Mouse (Mus musculus) layer of hippocampus, adult 2 months (tissue): ENCODE data around the gene Hdhd3. TPM values are rescaled to one million over a fixed set of nuclear protein-coding genes. Genes with fewer than 3 reads are reported as not detected.

Source experiments
- DNase-seq, 2 experiments: peaks; one replicate each; pipeline ENCODE4 v3.0.0; 2022; ENCODE audit warnings: low spot score in 2 of 2
- H3K27ac ChIP-seq: fragments of 200-600 bp; 2 replicates; pipeline ENCODE4 v1.8.1; 2022
- H3K4me3 ChIP-seq: fragments of 200-600 bp; 2 replicates; pipeline ENCODE4 v1.8.1; 2022; ENCODE audit warnings: mild to moderate bottlenecking
- CTCF ChIP-seq: fragments of 200-600 bp; conservative IDR thresholded peaks from 2 replicates; pipeline ENCODE4 v1.8.1; 2022; ENCODE audit warnings: antibody characterized with exemption, mild to moderate bottlenecking, moderate library complexity
- total RNA-seq, 2 experiments: library from RNA; stranded (reverse); gene quantifications; 2 replicates each; pipeline ENCODE4 v1.2.3; 2021

The Hdhd3 gene
- total RNA-seq, 2 experiments from 2014 or later: 7.9 to 11.1 TPM

DNA sequence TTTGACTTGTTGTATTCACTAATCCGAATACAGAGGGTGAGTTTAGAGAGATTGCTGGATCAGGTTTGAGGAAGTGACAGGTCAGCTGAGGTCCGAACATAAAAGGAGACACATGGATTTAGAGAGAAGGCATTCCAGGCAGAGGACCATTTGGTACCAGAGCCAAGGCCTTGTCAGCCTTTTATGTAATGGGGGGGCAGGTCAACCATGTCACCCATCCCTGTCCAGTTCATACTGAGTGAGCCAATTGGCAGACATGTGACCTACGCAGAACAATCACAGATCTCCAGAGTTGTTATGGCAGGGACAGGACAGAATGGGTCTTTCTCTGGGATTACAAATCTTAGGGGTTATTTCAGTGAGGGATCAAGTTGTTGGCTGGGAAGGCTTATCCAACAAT, 2.7 kb upstream of the Hdhd3 start:
- no peak for DNase-seq
- no peak overlapping the region for H3K27ac ChIP-seq
- no peak overlapping the region for H3K4me3 ChIP-seq
- no peak for TF ChIP-seq CTCF

DNA sequence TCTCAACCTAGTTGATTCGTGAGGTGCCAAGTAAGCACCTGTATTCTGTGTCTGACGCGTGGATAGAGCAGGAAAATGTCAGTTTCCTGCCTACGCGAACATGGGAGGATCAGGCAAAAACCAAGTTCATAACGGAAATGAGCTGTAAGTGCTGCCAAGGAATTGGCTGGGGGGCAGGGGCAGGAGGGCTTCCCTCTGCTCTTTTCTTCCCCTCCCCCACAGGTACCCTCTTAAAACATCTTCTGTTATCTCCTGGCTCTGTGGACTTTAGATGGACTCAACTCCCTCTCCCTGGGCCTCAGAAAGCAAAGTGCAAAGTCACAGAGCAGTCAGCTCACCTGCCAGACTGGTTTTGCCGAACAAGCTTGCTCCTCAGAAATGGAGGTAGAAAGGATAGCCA, 298 bp downstream of the Hdhd3 start:
- Histone ChIP-seq H3K27ac (no peak overlapping the region), H3K4me3 (no peak overlapping the region)
- no peak for TF ChIP-seq CTCF
- DNase-seq: no peak

DNA sequence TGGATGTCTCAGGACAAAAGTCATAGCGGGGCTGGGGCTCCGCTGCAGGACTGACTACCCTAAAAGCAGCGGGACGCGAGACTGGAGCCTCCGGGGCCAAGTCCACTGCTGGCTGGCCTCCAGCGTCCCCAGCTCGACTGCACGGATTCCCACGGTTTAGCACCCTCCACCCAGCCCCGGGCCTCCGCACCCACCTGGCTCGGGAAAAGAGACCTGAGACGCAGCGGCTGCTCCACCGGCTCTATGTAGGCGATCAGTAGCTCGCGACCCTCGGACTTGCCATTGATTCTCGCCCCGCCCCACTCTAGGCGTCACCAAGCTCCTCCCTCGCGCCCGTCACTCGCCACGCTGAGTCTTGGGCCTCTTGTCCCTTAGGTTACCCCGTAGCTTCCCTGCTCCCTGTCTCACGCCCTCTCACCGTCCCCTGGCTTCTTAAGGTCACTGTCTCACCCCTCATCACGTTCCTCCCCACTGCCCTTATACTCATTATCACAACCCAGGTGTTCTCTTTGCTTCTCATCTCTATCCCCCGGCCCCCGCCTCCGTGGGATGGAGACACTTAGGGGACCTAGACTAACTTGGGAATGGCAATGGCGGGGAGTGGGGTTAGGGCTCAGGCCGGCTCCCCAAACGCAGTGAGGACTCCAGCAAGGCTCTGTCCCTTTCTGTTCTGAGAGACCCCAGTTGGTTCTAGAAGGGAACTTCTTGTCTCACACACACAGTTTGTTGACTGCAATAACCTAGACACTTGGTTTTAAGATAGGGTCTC, 1.1 kb downstream of the Hdhd3 start:
- Histone ChIP-seq H3K4me3 (peak overlapping the region; percentile 90), H3K27ac (peak overlapping the region; percentile 92)
- no peak for TF ChIP-seq CTCF
- DNase-seq: peak; percentile 88 to 92

DNA sequence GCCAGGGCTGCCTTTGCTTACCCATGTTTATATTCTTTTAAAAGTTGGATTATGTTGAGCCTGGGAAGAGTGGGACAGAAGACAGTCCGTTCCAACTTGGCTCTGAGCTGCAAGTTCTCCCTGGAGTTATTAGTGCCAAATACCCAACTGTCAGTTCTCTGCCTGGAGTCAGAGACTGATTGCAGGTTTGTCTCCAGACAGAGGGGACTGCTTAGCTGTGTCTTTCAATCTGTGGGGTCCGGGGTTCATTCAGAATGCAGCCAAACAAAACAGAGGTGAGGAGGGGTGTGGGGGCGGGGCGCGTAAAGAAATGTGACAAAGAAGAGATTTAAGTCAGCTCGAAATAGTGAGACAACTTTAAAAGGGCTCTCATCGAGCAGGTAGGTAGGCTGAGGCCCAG, 1.7 kb downstream of the Hdhd3 start:
- peak overlapping the region; percentile 92 for H3K27ac ChIP-seq
- DNase-seq: no peak
- peak overlapping the region; percentile 90 for H3K4me3 ChIP-seq
- TF ChIP-seq CTCF: no peak

DNA sequence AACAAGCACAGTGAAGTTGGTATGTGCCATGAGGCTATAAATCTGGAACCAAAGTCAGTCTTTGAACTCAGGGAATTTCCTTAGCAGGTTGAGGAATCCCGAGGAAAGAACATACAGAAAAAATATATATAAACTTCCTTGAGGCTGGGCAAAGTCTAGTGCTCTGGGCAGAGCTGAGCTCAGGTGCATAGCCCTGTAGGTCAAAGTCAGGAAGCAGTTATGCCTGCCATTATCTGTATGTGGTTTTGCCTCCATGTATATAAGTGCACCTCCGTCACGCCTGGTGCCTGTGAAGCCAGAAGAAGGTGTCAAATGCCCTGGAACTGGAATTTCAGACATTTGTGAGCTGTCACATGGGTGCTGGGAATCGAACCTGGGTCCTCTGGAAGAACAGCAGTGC, 2.5 kb downstream of the Hdhd3 start:
- DNase-seq: no peak
- no peak for TF ChIP-seq CTCF
- no peak overlapping the region for H3K27ac ChIP-seq
- no peak overlapping the region; the same call in 1 of the 2 replicates for H3K4me3 ChIP-seq

DNA sequence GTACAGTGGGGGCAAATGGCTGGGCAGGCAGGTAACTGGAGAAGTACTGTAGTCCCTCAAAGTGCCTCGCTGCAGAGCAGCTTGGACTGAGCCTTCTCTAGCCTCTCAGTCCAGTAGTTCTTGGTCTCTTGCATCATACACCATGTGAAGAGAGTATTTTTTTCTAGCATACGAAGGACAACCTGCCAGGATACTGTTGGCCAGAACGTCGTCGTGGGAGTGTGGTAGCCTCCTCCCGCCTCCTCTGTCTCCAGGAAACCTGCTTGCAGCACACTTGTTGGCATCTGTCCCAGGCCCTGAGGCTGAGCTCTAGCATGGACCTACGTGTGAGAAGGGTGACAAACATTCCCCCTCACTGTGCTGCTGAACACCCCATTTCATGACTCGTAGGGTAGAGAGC, 6.5 kb downstream of the Hdhd3 start:
- peak overlapping the region; percentile 11; the same call in 1 of the 2 replicates for H3K27ac ChIP-seq

DNA sequence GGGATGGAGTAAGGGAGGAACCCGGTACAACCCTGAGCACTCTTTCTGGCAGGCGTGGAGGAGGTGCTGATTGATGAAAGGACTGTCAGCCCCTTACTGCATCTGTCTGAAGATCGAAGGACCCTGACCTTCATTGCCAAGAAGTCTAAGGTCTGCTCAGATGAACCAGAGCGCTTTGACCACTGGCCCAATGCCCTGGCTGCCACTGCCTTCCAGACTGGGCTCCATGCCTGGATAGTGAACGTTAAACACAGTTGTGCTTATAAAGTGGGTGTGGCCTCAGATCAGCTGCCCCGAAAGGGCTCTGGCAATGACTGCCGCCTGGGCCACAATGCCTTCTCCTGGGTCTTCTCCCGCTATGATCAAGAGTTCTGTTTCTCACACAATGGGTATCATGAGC, 7.3 kb downstream of the Hdhd3 start:
- H3K4me3 ChIP-seq: no peak overlapping the region
- no peak for TF ChIP-seq CTCF
- H3K27ac ChIP-seq: no peak overlapping the region
- no peak for DNase-seq

More for the DNA sequence above, 6.5 kb downstream of the Hdhd3 start:
- TF ChIP-seq CTCF: no peak
- DNase-seq: peak; percentile 44
- no peak overlapping the region for H3K4me3 ChIP-seq

DNA sequence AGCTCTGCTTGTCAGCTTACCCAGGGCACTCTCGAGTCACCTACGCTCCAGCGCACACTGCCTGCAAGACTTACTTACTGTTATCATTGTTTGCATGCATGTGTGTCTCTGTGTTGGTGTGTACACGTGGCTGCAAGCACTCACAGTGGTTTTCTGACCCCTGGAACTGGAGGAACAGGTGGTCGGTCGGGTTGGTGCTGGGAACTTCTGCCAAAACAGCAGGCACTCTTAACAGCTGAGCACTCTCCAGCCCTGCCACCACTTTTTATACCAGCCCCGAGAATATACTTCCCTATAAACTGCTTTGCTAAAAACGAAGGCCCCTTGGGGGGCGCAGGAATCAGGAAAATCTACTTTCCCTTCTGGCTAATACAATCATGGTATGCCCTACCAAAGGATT, 9.0 kb downstream of the Hdhd3 start:
- no peak overlapping the region for H3K4me3 ChIP-seq
- no peak overlapping the region for H3K27ac ChIP-seq
- no peak for TF ChIP-seq CTCF
- DNase-seq: no peak

DNA sequence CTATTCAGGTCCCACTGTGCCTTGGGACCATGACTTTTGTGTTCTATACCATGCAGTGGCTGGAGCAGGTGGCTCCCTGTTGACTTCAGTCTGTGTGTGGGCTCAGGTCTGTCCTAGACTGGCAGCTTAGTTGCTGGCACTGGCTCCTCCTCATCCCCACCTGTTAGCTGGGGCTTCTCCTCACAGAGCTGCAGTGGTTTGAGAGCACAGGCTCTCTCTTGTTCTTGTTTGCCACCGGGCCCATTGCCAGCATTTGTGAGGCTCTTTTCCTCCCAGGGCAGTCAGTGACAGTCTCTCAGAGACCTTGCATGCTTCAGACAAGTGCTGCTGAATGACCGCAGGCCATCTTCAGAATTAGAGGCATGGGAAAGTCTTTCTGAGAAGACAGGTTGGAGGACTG, 10.6 kb downstream of the Hdhd3 start:
- Histone ChIP-seq H3K27ac (peak overlapping the region; percentile 68), H3K4me3 (no peak overlapping the region)
- peak in 1 of 2 experiments; percentile 32 for DNase-seq
- no peak for TF ChIP-seq CTCF

DNA sequence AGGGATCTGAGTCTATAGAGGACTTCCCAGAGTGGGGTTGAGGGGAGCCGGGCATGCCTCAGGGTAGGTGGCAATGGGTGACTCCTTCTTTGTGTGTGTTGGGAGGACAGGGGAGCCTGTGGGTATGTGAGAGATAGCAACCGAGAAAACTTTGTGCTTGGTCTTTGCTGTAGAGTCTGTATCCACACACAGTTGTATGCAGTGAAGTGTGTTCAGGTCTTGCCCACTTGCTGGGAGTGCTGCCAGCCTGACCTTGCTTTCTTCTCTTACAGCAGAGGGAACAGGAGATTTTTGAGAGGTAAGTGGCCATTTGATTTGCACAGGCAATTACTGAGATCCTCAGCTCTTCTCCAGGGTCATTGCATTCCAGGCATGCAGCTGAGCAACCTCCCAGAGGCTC, 15.4 kb downstream of the Hdhd3 start:
- DNase-seq: no peak
- TF ChIP-seq CTCF: no peak
- H3K27ac ChIP-seq: no peak overlapping the region
- no peak overlapping the region for H3K4me3 ChIP-seq

DNA sequence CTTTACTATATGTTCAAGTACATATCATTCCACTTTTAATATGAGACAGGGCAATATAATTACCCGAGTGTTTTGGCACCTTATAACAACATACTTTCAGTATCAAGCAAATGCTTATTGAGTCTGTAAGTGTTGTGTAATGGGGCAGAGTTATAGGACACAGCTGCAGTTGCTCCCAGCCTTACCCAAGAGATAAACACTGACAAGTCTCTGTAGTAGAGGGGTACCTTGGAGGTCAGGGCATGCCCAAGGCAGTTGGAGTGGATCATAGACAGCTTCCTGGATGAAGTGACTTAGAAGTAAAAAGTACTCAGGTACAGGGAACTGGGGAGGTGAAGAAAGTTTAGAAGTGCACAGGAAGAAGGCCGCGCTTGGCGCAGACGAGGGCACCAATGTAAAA, 16.1 kb downstream of the Hdhd3 start:
- H3K4me3 ChIP-seq: no peak overlapping the region
- DNase-seq: no peak
- no peak overlapping the region for H3K27ac ChIP-seq
- TF ChIP-seq CTCF: no peak

DNA sequence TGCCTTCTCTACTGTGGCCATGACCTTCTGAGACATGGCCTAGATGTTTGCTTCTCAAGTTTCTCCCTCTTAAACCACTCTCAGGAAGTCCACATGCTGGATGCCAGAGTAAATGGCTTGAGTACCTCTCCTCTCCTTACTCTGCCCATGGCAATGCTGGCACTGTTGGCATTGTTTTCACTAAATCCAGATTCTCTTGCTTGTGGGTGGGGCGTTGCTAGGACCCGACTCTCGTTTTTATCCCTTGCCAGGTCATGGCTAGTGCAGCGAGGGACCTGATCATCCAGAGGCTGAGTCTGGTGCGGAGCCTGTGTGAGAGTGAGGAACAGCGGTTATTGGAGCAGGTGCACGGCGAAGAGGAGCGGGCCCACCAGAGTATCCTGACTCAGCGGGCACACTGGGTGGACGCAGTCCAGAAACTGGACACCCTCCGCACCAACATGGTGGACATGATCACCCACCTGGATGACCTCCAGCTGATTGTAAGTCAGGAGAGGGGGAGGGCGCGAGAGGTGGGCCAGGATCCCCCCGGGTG, 17.0 kb downstream of the Hdhd3 start:
- DNase-seq: no peak
- H3K27ac ChIP-seq: no peak overlapping the region
- TF ChIP-seq CTCF: no peak
- H3K4me3 ChIP-seq: no peak overlapping the region

DNA sequence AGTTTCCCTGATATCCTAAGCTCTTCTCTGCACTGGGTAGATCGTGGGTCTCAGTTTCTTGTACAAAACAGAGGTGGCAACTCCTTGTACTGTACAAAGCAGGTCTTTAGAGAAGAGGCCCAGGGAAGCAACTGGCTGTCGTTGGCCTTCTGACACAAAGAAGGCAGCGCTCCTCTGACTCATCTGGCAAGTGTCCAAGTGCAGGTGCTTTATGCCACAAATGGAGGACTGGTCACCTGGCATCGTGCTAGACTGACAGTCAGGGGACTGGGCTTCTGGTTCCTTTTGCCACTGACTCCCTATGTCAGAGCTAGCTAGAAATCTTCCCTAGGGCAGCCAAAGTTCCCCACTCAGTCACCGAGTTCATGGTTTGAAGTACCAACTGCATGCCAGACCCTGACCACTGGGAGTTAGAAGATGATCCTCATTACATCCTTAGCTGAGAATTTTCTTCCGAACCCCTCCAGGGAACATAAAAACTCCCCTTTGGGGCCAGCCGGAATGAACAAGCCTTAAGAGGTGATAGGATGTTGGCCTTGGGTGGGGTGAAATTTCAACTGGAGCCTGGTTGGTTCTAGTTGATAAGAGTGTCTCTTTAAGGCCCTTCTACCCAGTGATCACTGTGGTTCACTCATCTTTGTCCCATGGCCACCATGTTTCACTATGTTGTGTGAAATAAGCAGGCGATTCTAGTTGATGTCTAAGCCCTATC, 17.7 kb downstream of the Hdhd3 start:
- no peak overlapping the region for H3K4me3 ChIP-seq
- no peak for TF ChIP-seq CTCF
- DNase-seq: no peak
- no peak overlapping the region for H3K27ac ChIP-seq
